Mouse (Mus musculus) myocyte (in vitro differentiated cells): ENCODE data around the gene Me3.

Experiments
- CEBPB ChIP-seq: IDR thresholded peaks from 2 replicates; pipeline ENCODE4 v1.6.1; 2011; ENCODE audit warnings: mild to moderate bottlenecking, moderate library complexity; ENCODE audit not compliant: poor library complexity, insufficient read depth, severe bottlenecking
- E2F4 ChIP-seq: IDR thresholded peaks from one replicate; pipeline ENCODE4 v1.6.1; 2011; ENCODE audit warnings: mild to moderate bottlenecking, control low read depth, moderate library complexity; ENCODE audit not compliant: insufficient read depth
- MYOD1 ChIP-seq, 3 experiments: IDR thresholded peaks; one replicate each; pipeline ENCODE4 v1.6.1; 2011; ENCODE audit warnings: control low read depth in 2 of 3, low read depth in 2 of 3, mild to moderate bottlenecking in 2 of 3, moderate library complexity in 1 of 3; ENCODE audit not compliant: insufficient read length in 2 of 3, control insufficient read depth in 1 of 3
- POLR2A ChIP-seq: IDR thresholded peaks from one replicate; pipeline ENCODE4 v1.6.1; 2011; ENCODE audit warnings: low read depth, mild to moderate bottlenecking, control low read depth, moderate library complexity; ENCODE audit not compliant: insufficient read length
- POLR2AphosphoS2 ChIP-seq: IDR thresholded peaks from one replicate; pipeline ENCODE4 v1.6.1; 2011; ENCODE audit warnings: low read depth, control low read depth; ENCODE audit not compliant: insufficient read length
- SRF ChIP-seq: IDR thresholded peaks from one replicate; pipeline ENCODE4 v1.6.1; 2011; ENCODE audit warnings: low read depth; ENCODE audit not compliant: control insufficient read depth, insufficient read length
- TCF12 ChIP-seq: IDR thresholded peaks from one replicate; pipeline ENCODE4 v1.6.1; 2011; ENCODE audit warnings: mild to moderate bottlenecking, control low read depth; ENCODE audit not compliant: poor library complexity, insufficient read depth, severe bottlenecking
- USF1 ChIP-seq: IDR thresholded peaks from one replicate; pipeline ENCODE4 v1.6.1; 2011; ENCODE audit warnings: low read depth, mild to moderate bottlenecking, control low read depth, moderate library complexity

DNA sequence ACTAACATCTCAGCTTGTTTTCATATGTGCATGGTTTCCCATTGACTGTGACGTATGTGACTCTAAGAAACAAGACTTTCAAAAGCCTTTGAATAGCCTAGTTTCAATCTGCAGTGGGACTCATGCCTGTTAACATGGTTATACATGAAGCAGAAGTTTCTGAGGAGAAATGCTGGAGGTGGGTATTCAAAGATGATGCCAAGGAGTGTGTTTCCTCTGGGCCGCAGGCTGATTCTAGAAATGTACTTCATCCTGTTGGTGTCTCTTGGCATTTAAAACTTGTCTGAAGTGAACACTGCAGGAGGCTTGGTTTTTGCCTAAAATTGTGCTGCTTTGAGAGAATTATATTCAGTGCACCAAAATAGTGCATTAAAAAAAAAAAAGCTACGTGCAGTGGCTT lies 34.2 kb downstream of the Me3 start:
- TF ChIP-seq POLR2A (no peak), MYOD1 (IDR thresholded peaks at IDR 0.05; ENCODE audit: control insufficient read depth in 1 of 3, insufficient read length in 2 of 3, low read depth in 2 of 3) (no peak), CEBPB (no peak), POLR2AphosphoS2 (no peak), SRF (no peak), TCF12 (no peak), E2F4 (no peak), USF1 (no peak)
